Mouse (Mus musculus) cerebellum, postnatal 25 days (tissue): ENCODE data around the gene Shisal1.
A peak's percentile ranks its signal among the peaks of the same experiment; 100 is the strongest.

Experiments
- DNase-seq, 2 experiments: peaks; one replicate each; pipeline ENCODE4 v3.0.0; 2021; ENCODE audit warnings: mixed read lengths in 2 of 2

The Shisal1 gene

DNA sequence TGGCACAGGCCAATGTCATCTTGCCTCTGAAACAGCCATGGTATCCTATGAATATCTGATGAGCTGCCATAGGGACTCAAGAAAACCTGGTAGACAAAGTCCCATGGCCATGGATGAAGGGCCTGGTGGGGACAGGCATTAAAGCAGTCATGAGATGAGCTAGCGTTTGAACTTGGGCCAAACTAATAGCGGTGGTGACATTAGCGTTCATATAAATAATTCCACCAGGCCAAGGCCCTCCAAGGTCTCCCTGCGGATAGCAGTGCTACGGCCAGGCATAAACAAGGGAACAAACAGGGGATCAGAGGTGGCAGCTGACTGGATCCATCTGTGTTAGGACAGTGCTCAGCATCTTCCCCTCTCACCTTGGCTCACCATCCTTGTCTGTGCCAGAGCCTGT, 21.2 kb downstream of the Shisal1 start:
- no peak for DNase-seq

DNA sequence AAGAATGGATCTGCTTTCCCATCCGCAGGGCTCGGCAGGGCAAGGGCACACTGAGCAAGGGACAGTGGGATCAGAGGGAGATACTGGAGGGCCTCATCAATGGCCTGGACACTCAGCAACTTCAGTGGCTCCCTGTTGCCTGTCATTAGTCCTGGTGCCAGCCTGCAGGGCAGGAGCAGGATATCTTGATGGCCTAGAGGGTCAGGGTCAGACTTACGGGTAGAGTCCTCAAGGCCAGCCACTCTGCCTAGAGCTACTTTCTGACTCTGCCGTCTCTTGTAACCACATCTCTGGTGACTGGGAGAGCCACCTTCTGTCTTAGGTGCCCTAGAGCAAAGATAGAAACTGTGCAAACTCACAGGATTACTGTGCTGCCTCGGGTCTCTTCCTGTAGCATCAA, 23.1 kb downstream of the Shisal1 start:
- no peak for DNase-seq

DNA sequence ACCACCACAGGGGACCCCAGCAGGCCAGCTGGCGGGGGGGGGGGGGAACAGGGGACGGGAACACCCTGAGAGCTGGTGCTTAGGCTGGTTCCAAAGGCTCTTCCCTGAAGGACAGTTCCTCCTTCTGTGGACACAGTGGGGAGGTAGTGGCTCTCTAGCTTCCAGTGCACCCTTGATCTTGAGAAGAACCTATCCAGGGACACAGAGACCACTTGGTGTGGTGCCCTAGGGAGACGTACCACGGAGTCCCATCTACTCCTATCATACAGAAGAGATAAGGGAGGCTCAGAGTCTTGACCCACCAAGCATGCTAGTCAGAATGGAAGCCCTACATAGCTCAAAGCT, 28.7 kb downstream of the Shisal1 start:
- DNase-seq = no peak

GRCm38 (mm10) chr15:84417592-84418265, 29.2 kb downstream of the Shisal1 start:
- DNase-seq = no peak

GRCm38 (mm10) chr15:84417017-84417416, 29.9 kb downstream of the Shisal1 start:
- no peak for DNase-seq

GRCm38 (mm10) chr15:84414040-84414848, 32.7 kb downstream of the Shisal1 start:
- peak; percentile 27 to 67 for DNase-seq

GRCm38 (mm10) chr15:84412409-84412808, 34.5 kb downstream of the Shisal1 start:
- DNase-seq = peak in 1 of 2 experiments; percentile 20

DNA sequence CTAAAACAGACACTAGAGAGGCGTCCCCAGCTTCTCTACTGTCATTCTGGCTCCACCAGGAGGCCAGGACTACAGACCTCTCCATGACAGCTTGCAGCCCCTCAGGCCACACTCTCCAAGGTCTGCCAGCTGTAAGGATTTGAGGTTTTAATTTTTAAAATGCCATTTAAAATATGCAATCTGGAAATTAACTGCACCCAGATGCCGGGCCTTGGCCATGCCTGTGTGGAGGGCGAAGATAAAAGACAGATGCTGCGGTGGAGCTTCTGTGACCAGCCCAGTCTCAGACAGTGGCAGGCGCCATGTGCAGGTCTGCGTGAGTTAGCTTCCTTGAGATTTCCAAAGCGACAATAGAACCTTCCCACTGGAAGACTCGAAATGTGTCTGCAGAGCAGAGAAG, 36.8 kb downstream of the Shisal1 start:
- DNase-seq = no peak

DNA sequence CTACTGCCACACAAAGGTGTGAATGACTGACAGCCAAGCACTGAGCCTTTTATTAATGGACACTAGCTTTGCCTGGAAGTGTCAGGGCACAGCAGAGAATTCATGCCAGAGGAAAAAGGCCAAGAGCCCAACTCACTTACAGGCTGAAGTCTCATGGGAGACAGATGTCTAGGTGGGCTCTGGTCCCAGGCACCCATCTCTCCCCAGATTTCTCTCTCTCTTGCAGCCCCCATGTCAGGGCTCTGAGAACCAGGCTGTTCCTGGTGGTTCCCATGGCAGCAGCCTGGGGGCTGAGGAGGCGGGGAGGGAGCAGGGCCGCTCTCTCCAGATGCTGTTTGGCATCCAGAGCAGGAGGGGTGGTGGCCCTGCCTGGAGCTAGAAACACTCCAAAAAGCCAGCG, 38.3 kb downstream of the Shisal1 start:
- DNase-seq = no peak

DNA sequence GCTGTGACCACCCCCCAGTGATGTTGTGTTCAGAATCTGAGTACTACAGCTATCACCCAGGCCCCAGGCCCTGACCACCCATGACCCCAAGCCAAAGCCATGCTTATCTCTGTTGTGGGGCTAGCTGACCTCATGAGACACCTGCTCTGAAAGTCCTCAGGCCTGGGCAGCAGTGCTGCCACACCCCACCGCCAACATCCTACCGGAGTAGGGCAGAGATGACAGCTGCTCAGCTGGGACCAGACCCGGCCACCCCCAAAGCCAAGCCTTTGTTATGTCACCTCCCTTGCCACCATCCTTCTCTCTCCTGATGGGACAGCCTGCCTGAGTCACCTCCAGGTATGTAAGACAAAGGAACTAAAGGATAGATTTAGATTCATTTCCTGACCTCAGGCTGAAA, 41.1 kb downstream of the Shisal1 start:
- no peak for DNase-seq

- no peak for DNase-seq
These were observed 43.3 kb downstream of the Shisal1 start for GRCm38 (mm10) chr15:84403454-84404113.

- DNase-seq = no peak
These were observed 48.3 kb downstream of the Shisal1 start for GRCm38 (mm10) chr15:84398617-84399016.

DNA sequence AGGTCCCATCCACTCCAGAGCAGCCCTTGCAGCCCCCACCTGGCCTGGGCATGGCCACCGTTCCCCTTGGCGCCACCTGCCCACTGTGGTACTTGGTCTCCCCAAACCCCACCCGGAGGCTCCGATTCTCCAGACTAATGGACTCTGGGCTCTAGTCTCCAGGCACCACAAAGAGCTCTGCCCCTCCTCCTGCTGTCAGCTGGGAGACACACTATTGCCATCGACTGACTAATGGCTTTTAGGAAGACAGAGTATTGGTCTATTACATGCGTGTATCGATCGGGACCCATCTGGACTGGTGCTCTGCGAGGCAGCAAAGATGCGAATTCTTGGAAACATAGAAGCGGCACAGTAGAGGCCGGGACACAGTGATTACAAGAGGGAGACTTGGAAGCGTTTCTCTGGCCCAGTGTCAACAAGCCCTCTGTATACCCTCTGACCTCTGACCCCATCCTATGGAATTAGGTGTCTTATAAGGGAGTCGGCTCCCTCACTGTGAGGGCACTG, 49.2 kb downstream of the Shisal1 start:
- DNase-seq = no peak

GRCm38 (mm10) chr15:84395341-84396067, 51.4 kb downstream of the Shisal1 start:
- DNase-seq = no peak

- DNase-seq = no peak
These were observed 53.6 kb downstream of the Shisal1 start for GRCm38 (mm10) chr15:84393341-84393740.

GRCm38 (mm10) chr15:84392840-84393239, 54.1 kb downstream of the Shisal1 start:
- no peak for DNase-seq

- no peak for DNase-seq
These were observed 54.8 kb downstream of the Shisal1 start for GRCm38 (mm10) chr15:84392131-84392530.

GRCm38 (mm10) chr15:84388698-84389131, 58.2 kb downstream of the Shisal1 start:
- DNase-seq = no peak

GRCm38 (mm10) chr15:84385995-84386565, 60.8 kb downstream of the Shisal1 start:
- no peak for DNase-seq

DNA sequence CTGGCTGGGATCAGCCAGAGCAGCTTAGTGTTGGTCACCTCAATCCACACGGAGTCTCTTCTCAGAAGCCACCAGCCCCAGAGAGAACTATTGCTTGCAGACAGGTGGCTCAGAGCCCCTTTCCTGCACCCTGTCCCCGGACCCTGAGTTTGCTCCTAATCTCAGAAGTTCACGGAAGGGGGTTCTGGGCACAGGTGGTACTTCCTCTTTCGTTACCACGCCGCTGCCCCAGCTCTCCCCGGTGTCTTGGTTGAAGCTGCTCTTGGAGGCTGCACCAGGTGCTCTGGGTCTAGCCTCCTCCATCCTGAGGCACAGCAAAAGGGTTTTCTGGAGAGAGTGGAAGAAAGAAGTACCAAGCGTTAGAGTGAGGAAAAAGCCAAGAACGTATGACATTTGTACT, 62.8 kb downstream of the Shisal1 start:
- no peak for DNase-seq

DNA sequence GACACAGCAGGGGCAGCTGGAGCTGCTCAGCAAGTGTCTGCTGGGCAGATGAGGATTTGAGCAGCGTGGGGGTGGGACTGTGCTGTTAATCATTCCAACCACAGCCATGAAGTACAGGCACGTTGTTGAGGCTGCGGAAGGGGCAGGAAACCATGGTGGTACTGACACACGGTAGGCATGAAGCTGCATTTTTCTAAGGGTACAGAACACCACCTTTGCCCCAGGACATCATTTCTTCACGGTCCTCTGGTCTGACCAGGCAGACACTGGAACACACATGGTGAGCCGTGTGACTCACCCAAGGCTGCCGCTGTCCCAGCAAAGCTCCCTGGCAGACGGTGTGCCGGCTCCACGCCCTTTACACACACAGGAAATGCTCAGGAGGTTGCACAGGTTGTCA, 66.7 kb downstream of the Shisal1 start:
- no peak for DNase-seq

DNA sequence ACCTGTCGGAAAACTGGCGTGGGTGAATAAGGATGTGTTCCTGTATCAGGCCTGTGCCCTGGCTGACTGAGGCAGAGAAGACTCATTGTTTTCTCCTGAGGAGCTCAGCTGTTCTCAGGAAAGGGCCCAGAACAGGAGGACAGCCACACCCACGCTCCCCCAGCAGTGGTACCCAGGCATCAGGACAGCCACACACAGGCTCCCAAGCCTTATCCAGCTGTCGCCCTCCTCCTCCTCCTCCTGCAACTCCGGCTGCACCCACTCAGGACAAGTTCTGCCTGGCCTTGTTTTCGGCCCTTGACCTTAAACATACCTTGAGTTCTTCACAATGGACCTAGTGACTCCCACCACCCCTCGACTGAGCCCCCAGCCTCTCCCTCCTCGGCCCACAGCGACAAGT, 68.2 kb downstream of the Shisal1 start:
- DNase-seq = no peak

GRCm38 (mm10) chr15:84372801-84373200, 74.1 kb downstream of the Shisal1 start:
- no peak for DNase-seq
